Mouse (Mus musculus) right cerebral cortex, postnatal 36 days (tissue): Measurements from ENCODE around the gene Phyhipl.

Source experiments
- DNase-seq, 2 experiments: peaks; one replicate each; pipeline ENCODE4 v3.0.0; 2022; ENCODE audit warnings: low spot score in 2 of 2, mixed read lengths in 1 of 2

Gene Phyhipl

DNA sequence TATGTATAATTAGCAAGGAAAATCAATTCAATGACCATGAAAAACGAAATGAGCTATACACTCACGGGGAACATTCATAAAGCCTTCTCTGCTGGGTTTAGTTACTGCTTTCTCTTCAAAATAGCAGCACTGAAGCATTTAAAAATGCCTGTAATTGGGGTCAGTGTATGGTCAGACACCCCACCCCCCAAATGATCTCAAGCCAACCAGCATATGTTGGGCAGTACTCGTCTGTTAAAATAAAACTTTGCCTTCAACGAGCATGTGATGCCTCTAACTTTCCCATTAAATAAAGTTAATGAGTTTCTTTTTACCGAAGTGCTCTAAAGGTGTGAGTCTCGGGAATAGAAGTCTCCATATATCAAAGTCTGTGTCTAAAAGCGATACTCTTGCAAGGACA lies at the start of gene Phyhipl:
Phyhipl (minus strand) TSS at position 138 of the 400 bp plus-strand sequence.
- no peak for DNase-seq

DNA sequence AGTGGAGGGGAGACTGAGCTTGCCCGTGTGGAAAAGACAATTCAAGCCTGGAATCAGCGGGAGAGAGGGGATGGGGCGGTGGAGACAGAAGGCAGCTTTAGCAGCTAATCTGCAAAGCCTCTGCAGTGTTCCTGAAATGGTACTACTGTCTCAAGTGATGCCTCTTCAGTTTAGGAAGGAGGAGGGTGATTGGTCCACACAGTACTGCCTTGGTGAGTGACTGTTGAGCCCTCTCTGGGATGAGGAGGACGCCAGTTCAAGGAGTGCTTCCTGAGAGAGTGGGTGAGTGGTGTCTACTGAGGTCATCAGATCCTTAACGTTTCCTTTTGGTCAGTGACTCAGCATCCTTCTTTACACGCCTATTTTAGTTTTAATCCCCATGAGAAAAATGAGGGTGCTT lies 47.4 kb upstream of the Phyhipl start:
- DNase-seq, result no peak

DNA sequence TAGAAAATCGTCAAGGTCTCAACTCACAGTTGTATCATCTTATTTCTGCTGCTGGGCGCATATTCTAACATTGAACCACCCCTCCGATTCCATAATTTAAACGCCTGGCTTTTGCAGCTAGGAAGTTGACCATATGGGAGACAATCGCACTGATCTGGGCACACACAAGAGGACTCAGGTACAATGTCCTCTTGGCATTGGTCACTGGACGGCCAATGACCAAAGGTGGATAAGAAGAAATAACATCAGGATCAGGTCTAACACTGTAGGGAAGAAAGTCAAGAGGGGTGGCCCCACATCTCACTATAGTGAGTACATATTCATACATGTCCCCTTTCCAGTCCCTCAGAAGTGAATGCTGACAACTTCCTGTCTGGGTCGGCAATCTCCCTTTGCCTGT lies 43.8 kb upstream of the Phyhipl start:
- DNase-seq, result no peak

DNA sequence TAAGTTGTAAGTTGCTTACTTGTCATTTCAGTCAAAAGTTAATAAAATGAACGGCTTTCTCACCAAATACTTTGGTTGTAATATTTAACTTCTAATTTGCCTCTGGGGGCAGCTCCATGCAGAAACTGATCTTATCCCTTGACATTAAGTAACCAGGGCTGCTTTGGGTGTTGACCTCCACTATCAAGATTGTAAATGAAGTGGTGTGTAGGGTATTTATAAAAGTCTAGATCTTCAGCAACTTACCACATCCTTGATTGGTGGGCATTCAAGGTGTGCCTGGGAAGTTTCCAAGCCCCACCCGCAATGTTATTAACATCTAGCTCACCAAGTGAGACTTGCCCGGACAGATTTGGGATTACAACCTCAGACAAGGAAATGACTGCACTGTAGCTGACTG lies 42.2 kb upstream of the Phyhipl start:
- DNase-seq, result no peak

DNA sequence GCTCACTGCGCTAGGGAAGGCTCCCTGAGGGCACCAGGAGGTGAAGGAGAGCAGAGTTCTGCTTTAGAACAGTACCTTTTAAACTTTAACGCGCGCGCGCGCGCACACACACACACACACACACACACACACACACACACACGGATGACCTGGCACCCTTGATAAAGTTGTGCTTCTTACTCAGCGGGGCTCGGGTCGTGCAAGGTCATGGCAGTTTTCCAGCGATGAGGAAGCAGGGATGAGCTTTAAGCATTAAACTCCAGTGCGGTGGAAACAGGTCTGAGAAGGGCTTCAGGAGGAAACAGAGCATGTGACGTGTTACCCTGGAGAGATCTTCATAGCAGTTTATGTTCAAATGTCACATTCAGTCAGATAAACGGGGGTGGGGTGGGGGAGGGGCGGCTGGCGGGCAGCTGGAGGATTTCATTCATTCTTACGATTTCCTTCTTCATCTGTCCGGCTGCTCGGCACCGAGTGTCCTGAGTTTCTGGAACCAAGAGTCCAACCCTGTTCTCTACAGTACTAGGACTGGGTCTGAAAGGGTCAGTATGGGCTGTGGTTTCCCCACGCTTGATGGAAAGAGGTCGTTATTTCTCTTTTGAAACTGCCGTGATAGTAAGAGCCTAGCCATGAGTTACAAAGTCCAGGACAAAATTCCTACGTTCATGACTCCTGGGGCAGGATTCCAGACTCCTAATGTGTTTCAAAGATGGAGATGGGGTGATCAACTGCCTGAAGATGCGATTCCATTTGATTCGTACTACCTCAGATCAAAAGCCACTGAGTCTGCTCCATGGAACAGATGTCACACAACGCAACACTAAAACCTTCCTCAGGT lies 41.2 kb upstream of the Phyhipl start:
- DNase-seq, result no peak

DNA sequence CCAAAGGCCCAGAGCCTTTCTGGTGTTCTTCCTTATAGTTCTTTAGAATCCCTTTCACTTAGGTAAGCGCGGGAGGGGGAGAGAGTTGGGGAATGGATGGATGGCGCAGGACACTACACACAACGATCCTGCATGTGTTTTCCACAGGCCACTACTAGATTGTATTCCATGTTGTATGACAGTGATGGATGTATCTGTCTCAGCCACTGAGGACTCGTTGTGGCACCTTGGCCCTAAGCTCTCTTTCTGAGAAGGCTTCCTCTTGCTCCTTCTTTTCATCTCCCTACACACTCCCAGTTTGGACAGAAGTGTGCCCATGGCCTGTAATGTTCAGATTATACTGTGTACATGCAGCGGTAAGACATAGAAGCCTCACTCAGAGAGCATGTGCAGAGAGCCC lies 33.6 kb upstream of the Phyhipl start:
- no peak for DNase-seq

DNA sequence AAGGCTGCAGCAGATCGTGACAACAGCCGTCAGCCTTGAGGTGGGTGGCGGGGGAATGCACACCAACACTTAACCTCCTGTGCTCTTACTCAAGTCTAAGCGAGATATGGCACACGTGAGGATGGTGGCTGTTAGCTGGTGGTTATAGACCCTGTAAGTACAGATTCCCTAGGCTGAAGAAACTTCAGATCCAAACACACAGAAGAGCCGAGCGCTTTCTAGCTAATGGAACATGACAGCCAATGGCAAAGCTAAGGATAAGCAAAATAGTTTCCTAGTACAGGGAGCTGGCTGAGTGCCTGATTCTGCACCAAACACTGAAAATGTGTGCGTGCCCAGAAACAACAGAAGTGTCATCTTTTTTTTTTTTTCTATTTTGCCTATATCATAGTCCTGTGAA lies 33.1 kb upstream of the Phyhipl start:
- DNase-seq, result no peak

DNA sequence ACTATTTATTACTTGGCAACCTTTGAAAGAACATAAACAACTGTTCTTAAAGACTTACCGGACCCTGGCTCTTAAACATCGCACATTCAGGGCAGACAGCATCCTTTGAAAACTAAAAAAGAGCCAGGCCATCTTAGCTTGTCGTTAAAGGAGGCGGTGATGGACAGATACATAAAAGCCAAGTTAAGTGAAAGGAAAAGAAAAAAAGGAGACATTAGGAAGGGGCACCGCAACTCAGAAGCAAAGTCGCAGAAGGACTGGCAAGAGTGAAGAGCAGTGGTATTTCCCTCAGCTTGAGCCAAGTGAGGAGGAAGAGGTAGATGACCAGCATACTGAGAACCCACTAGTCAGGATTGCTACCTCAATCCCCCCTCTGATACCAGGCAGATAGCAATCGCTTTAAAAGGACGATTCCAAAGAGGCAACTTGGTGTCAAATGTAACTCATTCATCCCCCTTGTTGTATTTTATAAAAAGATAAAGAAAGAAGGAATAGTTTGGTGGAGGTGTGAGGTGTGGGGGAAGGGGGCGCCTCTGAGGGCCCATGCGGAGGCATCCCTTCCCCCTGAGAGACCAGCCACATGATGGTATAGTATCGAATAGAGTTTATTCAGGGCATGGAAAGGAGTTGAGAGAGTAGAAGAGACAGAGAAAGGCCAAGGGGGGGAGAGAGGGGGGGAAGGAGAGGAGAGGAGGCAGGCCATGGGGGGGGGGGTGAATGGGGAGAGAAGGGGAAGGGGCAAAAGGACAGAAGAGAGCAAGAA lies 31.4 kb upstream of the Phyhipl start:
- no peak for DNase-seq

DNA sequence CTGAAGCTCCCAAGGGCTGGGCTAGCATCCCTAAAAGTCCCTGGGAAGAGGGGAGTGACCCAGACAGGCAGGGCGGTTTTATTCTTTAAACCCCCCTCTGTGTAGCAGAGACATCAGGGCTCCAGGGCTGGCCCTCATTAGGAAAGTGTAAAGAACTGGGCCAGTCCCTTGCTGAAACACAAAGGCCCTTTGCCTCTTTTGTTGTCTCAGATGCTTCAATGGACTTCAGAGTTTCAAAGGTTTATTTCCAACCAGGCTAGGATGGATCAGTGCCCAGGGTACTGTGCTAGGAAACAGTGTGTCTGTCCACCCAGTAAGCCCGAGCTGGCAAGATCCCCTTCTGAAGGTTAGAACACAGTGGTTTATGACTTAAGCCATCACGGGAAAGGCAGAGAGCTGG lies 30.7 kb upstream of the Phyhipl start:
- peak; percentile 34 to 40 for DNase-seq

DNA sequence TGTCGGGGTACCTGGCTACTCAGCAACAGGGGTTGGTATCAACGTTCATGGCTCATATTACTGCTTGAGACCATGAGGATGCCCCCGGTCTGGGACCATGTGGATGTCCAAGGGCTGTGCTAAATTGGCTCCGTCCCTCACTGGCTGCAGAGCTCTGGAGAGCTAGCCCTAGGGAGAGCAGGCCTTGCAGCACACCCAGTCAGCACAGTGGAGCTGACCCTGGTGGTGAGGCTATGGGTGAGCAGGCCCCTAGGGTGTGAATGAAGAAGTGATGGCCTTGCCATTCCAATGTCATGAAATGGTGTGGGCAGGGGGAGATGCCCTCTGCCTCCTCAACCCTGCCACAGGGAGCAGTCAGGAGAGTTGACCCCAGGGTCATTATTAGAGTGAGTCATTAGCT lies 27.7 kb upstream of the Phyhipl start:
- no peak for DNase-seq

DNA sequence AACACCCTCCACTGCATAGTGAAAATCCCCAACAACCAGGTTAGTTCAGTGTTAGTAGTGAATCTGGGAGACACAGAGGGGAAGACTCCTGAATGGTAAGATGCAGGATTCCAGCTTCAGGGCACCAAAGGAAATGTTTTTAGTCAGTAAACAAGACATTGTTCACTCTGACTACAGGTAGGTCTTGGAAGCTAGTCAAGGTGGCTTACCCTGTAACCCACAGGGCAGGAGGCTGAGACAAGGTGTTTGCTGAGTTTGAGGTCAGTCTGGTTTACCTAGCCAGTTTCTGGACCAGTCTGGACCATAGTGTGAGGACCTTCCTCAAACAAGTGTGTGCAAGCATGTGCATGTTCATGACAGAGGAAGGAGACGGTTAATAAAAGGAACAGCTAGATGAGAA lies 22.2 kb upstream of the Phyhipl start:
- DNase-seq, result no peak

DNA sequence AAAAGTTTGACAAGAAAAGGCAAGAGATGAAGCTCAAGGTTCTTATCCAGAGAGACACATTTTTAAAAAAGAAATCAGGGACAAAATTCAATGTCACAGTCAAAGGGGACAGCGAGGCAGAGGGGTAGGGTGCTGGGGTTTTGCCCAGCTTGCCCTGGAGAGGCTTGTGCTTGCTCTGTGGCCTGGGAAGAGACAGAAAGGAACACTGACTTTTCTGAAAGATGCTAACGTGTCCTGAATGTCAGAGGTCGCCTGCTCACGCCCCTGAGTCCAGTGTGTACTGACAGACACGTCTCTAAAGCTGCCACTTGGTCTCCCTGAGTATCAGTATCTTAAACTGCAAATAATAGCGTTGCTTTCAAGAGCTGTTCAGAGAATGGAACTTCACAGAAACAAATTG lies 507 bp upstream of the Phyhipl start:
- DNase-seq, result no peak

DNA sequence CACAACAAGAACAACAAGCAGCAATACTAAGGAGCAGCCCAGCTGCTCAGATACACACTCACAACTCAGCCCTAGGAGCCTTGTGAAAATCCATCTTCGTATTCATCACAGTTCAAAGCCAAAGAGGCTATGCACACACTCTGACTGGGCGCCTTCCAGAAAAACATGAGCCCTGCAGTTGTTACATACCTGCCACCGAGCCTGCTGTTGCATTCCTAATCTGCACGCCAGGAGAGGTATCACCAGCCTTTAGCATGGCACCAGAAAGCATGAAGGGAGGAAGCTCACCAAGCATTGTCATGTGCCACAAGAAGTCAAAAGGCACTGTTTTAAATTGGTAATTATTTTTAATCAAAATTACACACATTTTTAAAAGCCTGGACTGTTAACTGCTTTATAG lies 1.1 kb downstream of the Phyhipl start:
- no peak for DNase-seq

DNA sequence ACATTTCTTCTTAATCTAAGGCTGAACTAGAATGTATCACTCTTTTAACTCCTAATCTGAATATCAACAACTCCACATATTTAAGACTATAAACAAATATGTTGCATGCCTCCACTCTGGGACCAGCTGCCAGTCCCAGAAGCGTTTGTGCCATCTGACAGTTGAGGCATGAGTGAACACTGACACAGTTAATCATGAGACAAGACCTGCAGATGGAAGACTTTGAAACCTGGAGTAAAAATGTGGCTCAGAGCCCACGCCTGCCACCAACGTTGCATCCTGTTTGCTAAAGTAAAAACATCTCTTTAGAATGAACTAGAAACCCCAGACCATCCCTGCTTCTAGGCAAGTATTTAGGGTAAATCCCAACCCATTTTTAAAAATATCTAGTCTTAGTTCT lies 1.6 kb downstream of the Phyhipl start:
- no peak for DNase-seq

DNA sequence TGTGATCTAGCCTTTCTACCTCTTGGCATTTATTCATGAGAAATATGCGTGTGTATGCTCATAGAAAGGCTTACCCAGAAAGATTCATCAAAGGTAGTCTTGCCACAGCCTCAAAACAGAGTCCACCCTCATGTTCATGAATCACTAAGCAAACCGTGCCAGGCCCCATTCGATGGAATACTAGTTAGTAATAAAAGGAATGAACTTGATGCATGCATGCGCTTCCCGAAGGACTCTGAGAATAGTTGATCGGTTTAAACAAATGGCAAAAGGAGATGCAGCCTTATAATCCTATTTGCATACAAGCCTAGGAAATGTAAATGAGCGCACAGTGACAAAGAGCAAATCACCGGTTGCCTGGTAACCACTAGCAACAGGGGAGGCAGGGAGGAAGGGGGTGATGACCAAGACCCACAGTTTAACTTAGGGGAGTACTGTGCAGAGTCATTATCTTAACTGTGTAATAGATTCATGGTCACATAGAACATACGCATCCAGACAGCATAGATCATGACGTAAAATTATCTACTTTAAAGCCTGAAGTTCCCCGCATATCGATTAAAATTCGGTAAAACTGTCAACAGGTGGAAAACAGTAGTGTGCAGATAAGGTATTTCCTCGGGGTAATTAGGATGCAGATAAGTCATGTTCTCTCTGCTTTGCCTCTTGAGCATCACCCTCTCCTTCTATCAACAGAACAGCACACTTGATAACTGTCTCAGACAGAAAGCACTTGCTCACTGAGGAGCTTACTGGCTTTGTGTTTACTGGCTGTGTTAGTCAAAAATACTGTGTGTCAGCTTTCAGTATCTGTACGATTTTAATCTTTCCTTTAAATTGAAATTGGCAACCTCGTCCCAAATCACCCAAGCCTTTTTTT lies 3.8 kb downstream of the Phyhipl start:
- DNase-seq, result no peak

DNA sequence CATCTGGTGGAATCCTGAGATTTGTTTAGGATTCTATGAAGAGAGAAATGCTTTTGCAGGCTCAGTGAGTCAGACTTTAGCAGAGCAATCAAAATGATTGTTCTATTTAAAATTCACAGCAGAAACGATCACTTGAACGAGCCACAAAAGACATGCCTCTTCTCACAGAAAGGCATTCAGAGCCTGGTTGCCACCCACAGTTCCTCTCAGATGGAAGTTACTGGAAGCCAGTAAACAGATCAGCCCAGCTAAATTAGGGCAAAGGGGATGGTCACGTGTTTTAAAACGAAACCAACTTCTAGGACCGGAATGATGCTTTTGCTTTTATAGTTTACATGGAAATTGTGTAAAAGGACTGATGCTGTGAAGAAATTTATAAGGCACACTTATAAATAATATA lies 6.9 kb downstream of the Phyhipl start:
- peak; percentile 18 to 51 for DNase-seq

DNA sequence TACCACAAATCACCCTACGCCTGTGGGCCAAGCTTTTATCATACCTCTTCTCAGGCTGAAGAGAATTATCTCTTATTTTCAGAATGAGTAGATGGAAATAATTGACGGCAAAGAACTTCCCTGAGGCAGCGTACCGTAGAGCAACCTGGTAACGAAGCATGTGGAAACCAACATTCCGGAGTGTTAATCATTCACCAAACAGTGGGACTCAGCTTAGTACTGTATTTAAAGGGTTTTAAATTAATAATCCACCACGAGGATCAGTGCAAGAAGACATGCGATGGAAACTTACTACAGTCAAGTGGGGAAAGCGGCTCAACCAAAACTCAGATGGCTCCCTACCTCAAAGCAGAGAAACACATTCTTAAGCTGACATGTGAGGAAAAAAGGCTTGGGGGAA lies 12.6 kb downstream of the Phyhipl start:
- DNase-seq, result no peak

DNA sequence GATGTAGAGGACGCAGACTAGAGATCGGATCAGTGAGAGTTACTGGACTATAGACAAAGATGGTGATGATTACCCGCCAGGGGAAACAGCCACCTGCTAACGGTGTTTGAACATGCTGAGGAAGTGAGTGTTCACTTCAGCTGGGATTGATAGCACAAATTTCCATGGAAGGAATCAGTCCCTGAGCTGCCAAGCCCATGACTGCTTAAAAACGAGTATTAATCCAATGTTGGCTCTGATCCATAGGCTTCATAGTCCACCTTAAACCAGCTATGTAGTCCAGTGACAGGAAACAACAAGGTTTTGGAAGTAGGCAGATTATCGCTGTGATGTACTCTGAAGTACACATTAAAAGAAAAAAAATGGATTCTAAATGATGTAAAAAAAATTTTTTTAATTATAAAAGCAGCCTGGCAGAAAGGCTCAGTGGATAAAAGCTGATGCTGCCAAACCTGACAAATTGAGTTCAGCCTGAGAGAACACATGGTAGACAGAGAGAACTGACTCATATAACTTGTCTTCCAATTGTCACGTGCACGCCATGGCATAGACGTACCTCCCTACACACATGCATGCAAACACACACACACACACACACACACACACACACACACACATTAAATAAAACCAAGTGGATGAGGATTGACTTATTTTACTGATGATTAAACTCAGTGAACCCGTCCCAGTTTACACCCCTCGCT lies 14.7 kb downstream of the Phyhipl start:
- no peak for DNase-seq

DNA sequence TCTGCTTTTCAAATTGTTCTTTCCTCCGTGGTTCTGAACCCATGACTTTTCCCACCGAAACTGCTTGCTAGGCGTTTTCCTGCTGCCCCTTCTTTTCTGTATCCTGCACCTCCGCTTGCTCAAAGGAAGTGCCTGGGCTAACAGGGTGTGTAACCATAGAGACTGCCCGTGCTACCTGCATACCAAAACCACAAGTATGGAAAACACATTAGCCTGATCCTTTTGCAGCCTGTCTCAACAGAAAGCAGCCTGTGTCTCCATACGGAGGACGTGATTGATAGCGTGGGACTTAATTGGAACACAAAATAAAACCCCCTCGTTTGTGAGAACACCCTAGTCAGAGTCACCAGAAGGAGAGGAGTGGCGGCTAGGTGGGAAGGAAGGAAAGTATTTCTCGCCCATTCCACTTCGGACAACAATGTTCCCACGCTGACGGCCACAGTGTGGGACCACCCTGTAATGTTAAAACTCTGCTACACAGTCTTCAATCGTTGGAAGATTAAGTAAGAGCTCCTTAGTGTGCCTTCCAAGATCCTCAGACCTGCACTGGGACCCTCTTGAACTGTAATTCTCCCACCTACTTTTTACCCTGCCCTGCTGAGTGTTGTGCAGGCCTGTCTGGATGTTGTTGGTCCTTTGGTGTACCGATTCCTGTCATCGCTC lies 15.6 kb downstream of the Phyhipl start:
- no peak for DNase-seq

DNA sequence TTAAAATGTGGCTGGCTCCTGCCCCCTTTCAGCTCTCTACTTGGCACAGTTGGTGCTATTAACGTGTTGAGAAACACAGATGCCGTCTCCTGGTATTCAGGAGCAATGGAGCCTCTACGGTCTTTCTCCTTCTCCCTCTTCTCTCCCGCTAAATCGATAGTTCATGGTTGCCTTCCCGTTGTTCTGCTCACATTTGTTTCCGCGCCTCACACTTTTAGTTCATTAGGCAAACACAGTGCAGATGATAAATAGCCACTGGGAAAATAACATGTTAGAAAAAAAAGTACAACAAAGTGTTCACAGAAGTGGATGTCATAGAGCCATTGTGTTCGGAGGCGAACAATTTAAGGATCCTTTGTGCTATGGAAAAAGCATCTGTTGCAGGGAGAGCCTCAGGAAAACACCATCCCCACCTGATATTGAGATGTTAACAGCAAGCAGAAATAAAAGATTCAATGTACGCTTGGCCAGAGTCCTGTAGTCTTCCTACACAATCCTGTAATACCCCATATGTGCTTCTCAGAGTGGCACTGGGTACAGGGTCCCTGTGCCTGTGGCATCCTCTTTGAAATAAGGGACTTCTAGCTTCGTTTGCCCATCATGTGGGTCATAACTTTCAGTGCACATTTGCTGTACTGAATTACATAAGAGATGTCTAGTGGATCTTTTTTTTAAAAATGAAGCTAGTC lies 18.0 kb downstream of the Phyhipl start:
- no peak for DNase-seq
